Mouse (Mus musculus) adrenal gland, adult (tissue): ENCODE measurements around the gene Slc9b1.
A peak's percentile ranks its signal among the peaks of the same experiment; 100 is the strongest.

Experiments used
- DNase-seq, 2 experiments: peaks; one replicate each; pipeline ENCODE4 v3.0.0; 2022 to 2023; ENCODE audit warnings: low spot score in 1 of 2; ENCODE audit not compliant: inconsistent age in 2 of 2

Gene Slc9b1

GRCm38 (mm10) chr3:135379868-135380267, 32.0 kb downstream of the Slc9b1 start:
- no peak for DNase-seq

- peak in 1 of 2 experiments; percentile 71 for DNase-seq
Observed at GRCm38 (mm10) chr3:135393186-135393585, 45.4 kb downstream of the Slc9b1 start.

- no peak for DNase-seq
Observed at GRCm38 (mm10) chr3:135395085-135395484, 47.3 kb downstream of the Slc9b1 start.

- peak in 1 of 2 experiments; percentile 64 for DNase-seq
Observed at GRCm38 (mm10) chr3:135396081-135396480, 48.3 kb downstream of the Slc9b1 start.

GRCm38 (mm10) chr3:135397112-135397511, 49.3 kb downstream of the Slc9b1 start:
- no peak for DNase-seq

GRCm38 (mm10) chr3:135402201-135402658, 54.4 kb downstream of the Slc9b1 start:
- DNase-seq, result peak; percentile 82 to 95

GRCm38 (mm10) chr3:135403211-135403610, 55.4 kb downstream of the Slc9b1 start:
- DNase-seq, result no peak

GRCm38 (mm10) chr3:135403856-135404255, 56.0 kb downstream of the Slc9b1 start:
- no peak for DNase-seq

GRCm38 (mm10) chr3:135404599-135404998, 56.8 kb downstream of the Slc9b1 start:
- DNase-seq, result peak in 1 of 2 experiments; percentile 41

- DNase-seq, result no peak
Observed at GRCm38 (mm10) chr3:135407351-135407750, 59.5 kb downstream of the Slc9b1 start.

- DNase-seq, result no peak
Observed at GRCm38 (mm10) chr3:135409219-135409618, 61.4 kb downstream of the Slc9b1 start.

- DNase-seq, result no peak
Observed at GRCm38 (mm10) chr3:135411056-135411455, 63.2 kb downstream of the Slc9b1 start.

GRCm38 (mm10) chr3:135411824-135412223, 64.0 kb downstream of the Slc9b1 start:
- no peak for DNase-seq

- DNase-seq, result no peak
Observed at GRCm38 (mm10) chr3:135417245-135417644, 69.4 kb downstream of the Slc9b1 start.

- no peak for DNase-seq
Observed at GRCm38 (mm10) chr3:135417799-135418198, 70.0 kb downstream of the Slc9b1 start.

GRCm38 (mm10) chr3:135420542-135421309, 72.9 kb downstream of the Slc9b1 start:
- no peak for DNase-seq

- no peak for DNase-seq
Observed at GRCm38 (mm10) chr3:135421310-135421594, 73.4 kb downstream of the Slc9b1 start.

GRCm38 (mm10) chr3:135422232-135422855, 74.5 kb downstream of the Slc9b1 start:
- no peak for DNase-seq

- DNase-seq, result peak; percentile 90 to 97
Observed at GRCm38 (mm10) chr3:135422856-135423607, 75.2 kb downstream of the Slc9b1 start.

- DNase-seq, result peak in 1 of 2 experiments; percentile 41
Observed at GRCm38 (mm10) chr3:135423608-135424212, 75.9 kb downstream of the Slc9b1 start, which contains the start of gene Cisd2. Cisd2 (minus strand) TSS chr3:135423925.

- peak in 1 of 2 experiments; percentile 45 for DNase-seq
Observed at GRCm38 (mm10) chr3:135436901-135437616, 89.2 kb downstream of the Slc9b1 start.
